Comparison of ENCODE assay signal across 8 mouse cellular contexts in the genomic region with DNA sequence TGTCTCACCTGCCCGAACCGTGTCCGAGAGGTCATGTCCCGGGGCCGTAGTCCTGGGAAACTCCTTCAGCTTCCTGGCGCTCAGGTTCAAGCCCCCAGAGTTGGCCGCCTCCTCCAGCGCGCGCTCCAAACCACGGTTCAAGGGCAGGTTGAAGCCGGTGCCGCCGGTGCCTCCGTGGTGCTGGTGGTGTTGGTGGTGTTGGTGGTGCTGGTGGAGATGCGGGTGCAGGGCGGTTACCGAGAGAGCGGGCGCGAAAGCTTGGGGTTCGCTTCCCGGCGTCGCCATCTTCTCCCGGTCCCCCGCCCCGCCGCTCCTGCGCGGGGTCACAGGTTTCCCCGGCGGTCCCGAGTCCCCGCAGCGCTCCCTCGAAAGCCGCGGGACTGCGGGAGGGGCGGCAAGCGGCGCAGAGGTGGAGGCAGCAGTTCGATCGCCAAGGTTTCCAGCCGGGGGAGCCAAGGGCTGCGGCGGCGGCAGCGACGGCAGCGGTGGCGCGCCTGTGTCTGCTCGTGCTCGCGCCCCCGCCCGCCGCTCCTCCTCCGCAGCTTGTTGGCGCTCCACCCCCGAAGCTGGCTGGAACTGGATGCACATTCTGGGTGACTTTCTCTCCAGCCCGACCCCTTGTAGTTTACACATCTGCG. TPM values are rescaled to one million over a fixed set of nuclear protein-coding genes. Genes with fewer than 3 reads are reported as not detected.
A peak's percentile ranks its signal among the peaks of the same experiment; 100 is the strongest.
DNase-seq lines count a peak whose midpoint lies in the region; ATAC-seq and TF ChIP-seq lines count a peak whose summit lies in the region.

A gene (minus strand): TSS at position 501 of the 638 bp plus-strand sequence.

- no peaks in the 10 kb centered on the region for H3K9me3 ChIP-seq in hindbrain, postnatal 0 days (ENCODE audit: low read length)

- peak within 1 kb of the TSS; percentile 70 for H3K4me2 ChIP-seq in hindbrain, postnatal 0 days (ENCODE audit: low read depth, low read length)

- 2% methylated on average over 63 of the region's 65 CpGs for WGBS in hindbrain, postnatal 0 days

- H3K4me3 ChIP-seq in gastrocnemius, adult 2 months, result peak within 1 kb of the TSS; percentile 99
- H3K4me3 ChIP-seq in hindbrain, postnatal 0 days (ENCODE audit: low read length), result peak within 1 kb of the TSS; percentile 69

- H3K36me3 ChIP-seq in hindbrain, postnatal 0 days (ENCODE audit: insufficient read depth, low read length), result 0 out of 2 replicates have a peak, but pooled peaks cover under 1% of the 10 kb centered on the region

- peak; percentile 70 to 76 for DNase-seq in cerebellum, postnatal 4 days (ENCODE audit: low spot score in 2 of 2)
- DNase-seq in gastrocnemius, adult 2 months, result peak; percentile 89
- DNase-seq in hindbrain, postnatal 0 days (ENCODE audit: low spot score), result peak; percentile 92
- DNase-seq in left cerebral cortex, postnatal 10 days (ENCODE audit: extremely low spot score in 1 of 2, low spot score in 2 of 2), result peak; percentile 77 to 92
- DNase-seq in right cerebral cortex, postnatal 10 days (ENCODE audit: low spot score in 2 of 2), result peak; percentile 90 to 91
- peak; percentile 76 for DNase-seq in urinary bladder, postnatal 25 days (ENCODE audit: low spot score)

- peak; percentile 35 for ATAC-seq in activated CD4-positive, CD25-positive, alpha-beta regulatory T cell, adult 4 months
- peak; percentile 80 for ATAC-seq in hindbrain, postnatal 0 days
- ATAC-seq in megakaryocyte progenitor cell, adult 5-6 weeks (replicated peaks; ENCODE audit: poor library complexity), result peak; percentile 73

- no peak; the same call in 1 of the 2 replicates for TF ChIP-seq CTCF in gastrocnemius, adult 2 months (IDR thresholded peaks at IDR 0.05)
- no peak for TF ChIP-seq CTCF in hindbrain, postnatal 0 days (IDR thresholded peaks at IDR 0.05; ENCODE audit: low read depth)

- intact Hi-C loops in gastrocnemius, adult 2 months (cut with DNase I), result loop anchor here (2.0 to 5.0 kb wide), 5 partner anchors 35 to 183 kb away; no protein-coding TSS in a partner anchor
- intact Hi-C loops in left cerebral cortex, postnatal 10 days (cut with DNase I), result loop anchor here (2.0 to 10.0 kb wide), 6 partner anchors 40 to 183 kb away; no protein-coding TSS in a partner anchor

- H3K4me1 ChIP-seq in hindbrain, postnatal 0 days (ENCODE audit: insufficient read depth, low read length), result peaks cover 10% of the 10 kb centered on the region

- peak within 1 kb of the TSS; percentile 91 for H3K27ac ChIP-seq in gastrocnemius, adult 2 months
- peak within 1 kb of the TSS; percentile 95 for H3K27ac ChIP-seq in hindbrain, postnatal 0 days

- H3K9ac ChIP-seq in hindbrain, postnatal 0 days (replicated peaks; ENCODE audit: low read length), result peak within 1 kb of the TSS; percentile 96

- no peaks in the 10 kb centered on the region for H3K27me3 ChIP-seq in hindbrain, postnatal 0 days (ENCODE audit: insufficient read depth, low read length)

RNA-seq across cellular contexts. Expression of the gene that starts here (rescaled TPM):
- 10 to 100 TPM; 24.1 to 24.4 TPM for polyA plus RNA-seq in activated CD4-positive, CD25-positive, alpha-beta regulatory T cell, adult 4 months (2017; shearing (Covaris generic))
- 1 to 10 TPM; 3.0 to 4.4 TPM for total RNA-seq in gastrocnemius, adult 2 months (2021)
- total RNA-seq in hindbrain, postnatal 0 days (2014; rRNA removed), result 12.7 and 22.3 TPM in 2 replicates
- polyA plus RNA-seq in hindbrain, postnatal 0 days (2015; fragmentation: Nextera tagmentation; extraction: Ambion mirVana), result 16.5 and 17.3 TPM in 2 replicates
- total RNA-seq in left cerebral cortex, postnatal 10 days (2021), result 10 to 100 TPM; 28.6 to 52.3 TPM
- 12.1 and 14.3 TPM in 2 replicates for total RNA-seq in megakaryocyte progenitor cell, adult 5-6 weeks (2015)
- total RNA-seq in megakaryocyte progenitor cell, adult 5-6 weeks (2017), result 9.3 and 11.3 TPM in 2 replicates

Comparison
In these comparisons a context has a peak if more than half of its experiments do, and no peak if none do; other contexts are left out.
1. Peak in every context shown above with its lines: DNase-seq, ATAC-seq, H3K4me3 ChIP-seq and H3K27ac ChIP-seq.